Mouse (Mus musculus): Measurements from ENCODE around the gene Ghrh.

DNA sequence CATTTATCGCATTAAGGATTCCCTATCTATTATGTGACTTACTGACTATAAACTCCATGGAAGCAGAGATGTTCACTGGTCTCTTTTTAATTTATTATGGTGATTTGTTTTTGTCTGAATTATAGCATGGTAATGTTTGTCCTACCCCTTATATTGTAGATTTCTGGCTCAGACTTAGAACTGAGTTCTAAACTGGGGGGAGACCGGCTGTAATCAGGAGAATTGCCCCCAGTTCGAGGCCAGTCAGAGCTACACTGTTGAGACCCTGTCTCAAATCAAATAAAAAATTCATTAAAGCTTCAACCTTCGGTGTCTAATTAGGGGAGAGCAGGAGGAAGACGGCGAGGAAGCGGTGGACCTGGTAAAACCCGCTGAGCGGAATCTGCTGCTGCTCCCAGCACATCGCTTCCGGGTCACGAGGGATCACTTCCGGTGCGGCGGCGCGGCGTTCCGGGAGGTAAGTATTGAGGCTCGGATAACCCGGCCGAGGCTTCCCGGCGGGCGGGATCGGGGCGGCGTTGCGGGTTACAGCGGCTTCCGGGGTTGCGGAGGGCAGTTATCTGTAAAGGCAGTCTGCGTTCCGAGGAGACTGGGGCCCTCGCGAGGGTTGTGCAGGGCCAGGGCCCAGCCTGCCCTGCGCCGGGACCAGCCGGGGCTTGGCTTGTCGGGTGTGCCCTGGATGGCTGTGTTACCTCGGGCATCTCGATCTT lies 20.0 kb upstream of the Ghrh start, which contains the start of gene Manbal:
- no peak for TF ChIP-seq CTCF (IDR thresholded peaks at IDR 0.05; ENCODE audit: borderline replicate concordance, insufficient read depth, low read length)
- peak; percentile 59 for TF ChIP-seq POLR2A (IDR thresholded peaks at IDR 0.05; ENCODE audit: low read depth, low read length)
